Mouse (Mus musculus) brown adipose tissue, adult 24 weeks (tissue): ENCODE results near the gene Cuedc1. TPM values are rescaled to one million over a fixed set of nuclear protein-coding genes. Genes with fewer than 3 reads are reported as not detected.

Experiments used
- H3K27ac ChIP-seq: fragments of 200-500 bp; replicated peaks from 2 replicates; pipeline ENCODE4 v1.5.1; 2012; ENCODE audit warnings: low read depth, mild to moderate bottlenecking, low read length
- H3K4me1 ChIP-seq: fragments of 200-500 bp; 2 replicates; pipeline ENCODE4 v1.6.1; 2012; ENCODE audit warnings: low read length, mixed read lengths; ENCODE audit not compliant: control insufficient read depth, insufficient read depth, insufficient read length
- H3K4me3 ChIP-seq: fragments of 200-500 bp; 2 replicates; pipeline ENCODE4 v1.5.1; 2012; ENCODE audit warnings: low read depth, mild to moderate bottlenecking, low read length, moderate library complexity; ENCODE audit not compliant: insufficient read depth
- polyA plus RNA-seq: library from polyadenylated mRNA; stranded (reverse); fragments of >200 nt; gene quantifications from 2 replicates; pipeline ENCODE4 v1.2.4, GENCODE M21; 2012; ENCODE audit not compliant: missing spikeins, insufficient read depth, insufficient read length

The Cuedc1 gene
- polyA plus RNA-seq, 1 experiment = 7.3 TPM

GRCm38 (mm10) chr11:88118817-88119642, 21.2 kb downstream of the Cuedc1 start:
- Histone ChIP-seq H3K4me1 (peaks cover 51% of the 10 kb centered on the region), H3K4me3 (no peak overlapping the region), H3K27ac (peak overlapping the region; percentile 99)

DNA sequence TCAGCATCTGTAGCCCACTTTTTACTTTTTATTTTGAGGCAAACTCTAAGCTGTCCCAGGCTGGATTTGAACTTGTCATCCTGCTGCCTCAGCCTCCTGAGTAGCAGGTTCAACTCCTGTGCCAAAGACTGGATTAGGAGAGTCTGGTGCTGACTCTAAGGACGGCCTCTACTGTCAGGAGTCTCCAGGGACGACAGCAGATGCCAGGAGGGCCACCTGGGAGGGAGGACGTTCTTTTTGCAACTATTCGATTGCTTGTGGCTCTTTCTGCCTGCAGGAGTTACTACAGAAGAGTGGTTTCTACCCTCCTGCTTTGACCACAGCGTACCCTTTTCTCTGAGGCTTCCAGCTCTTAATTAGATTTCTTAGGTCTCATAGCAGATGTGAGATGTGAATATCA, 24.7 kb downstream of the Cuedc1 start:
- no peak overlapping the region for H3K27ac ChIP-seq
- no peak overlapping the region for H3K4me3 ChIP-seq
- peaks cover 18% of the 10 kb centered on the region for H3K4me1 ChIP-seq

DNA sequence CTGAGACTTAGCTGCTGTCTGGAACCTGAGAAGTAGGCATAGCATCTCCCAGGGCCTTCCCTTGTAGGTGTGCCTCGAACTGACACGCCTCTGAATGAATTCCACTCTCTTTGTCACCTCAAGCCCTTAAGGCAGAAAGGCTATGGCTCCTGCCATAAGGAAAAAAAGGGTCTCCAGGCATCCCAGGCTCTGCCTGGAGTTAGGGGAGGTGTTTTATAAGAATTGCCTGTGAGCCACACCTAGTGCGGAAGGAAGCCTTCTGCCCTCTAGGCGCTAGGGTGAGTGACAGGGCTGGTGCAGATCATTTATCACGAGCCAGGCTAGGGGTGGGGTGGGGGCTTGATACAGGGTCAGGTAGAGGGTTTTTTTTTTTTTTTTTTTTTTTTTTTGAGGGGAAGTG, 25.2 kb downstream of the Cuedc1 start:
- no peak overlapping the region for H3K27ac ChIP-seq
- H3K4me1 ChIP-seq = peaks cover 15% of the 10 kb centered on the region
- no peak overlapping the region for H3K4me3 ChIP-seq

- H3K27ac ChIP-seq = no peak overlapping the region
- peaks cover 14% of the 10 kb centered on the region for H3K4me1 ChIP-seq
Measured at GRCm38 (mm10) chr11:88123731-88124130, 25.9 kb downstream of the Cuedc1 start.

GRCm38 (mm10) chr11:88125483-88125882, 27.6 kb downstream of the Cuedc1 start:
- Histone ChIP-seq H3K27ac (no peak overlapping the region), H3K4me3 (no peak overlapping the region), H3K4me1 (peaks cover 8% of the 10 kb centered on the region)

More at GRCm38 (mm10) chr11:88123731-88124130, 25.9 kb downstream of the Cuedc1 start:
- no peak overlapping the region for H3K4me3 ChIP-seq

DNA sequence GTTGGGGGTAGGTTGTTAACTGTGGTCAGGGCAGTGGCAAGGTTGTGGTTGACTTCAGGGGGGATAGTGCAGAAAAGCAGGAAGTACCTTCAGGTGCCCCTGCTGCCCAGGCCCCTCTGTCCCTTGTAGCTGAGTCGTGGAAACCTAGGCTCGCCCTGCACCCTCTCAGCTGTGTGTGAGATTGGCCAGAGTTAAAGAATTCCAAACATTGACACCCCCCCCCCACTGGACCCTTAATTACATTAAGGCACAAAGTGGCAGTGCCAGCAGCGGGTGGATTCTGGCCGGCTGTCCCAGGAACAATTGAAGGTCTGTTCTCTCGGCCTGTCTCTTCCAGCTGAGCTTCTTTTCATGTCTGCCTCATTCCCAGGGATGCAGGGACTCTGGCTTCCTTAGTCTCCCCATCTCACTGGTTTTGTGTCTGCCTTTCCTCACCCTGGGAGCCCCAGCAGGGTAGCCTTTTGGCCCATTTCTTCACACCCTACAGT, 28.5 kb downstream of the Cuedc1 start:
- Histone ChIP-seq H3K4me1 (peaks cover 11% of the 10 kb centered on the region), H3K4me3 (no peak overlapping the region), H3K27ac (no peak overlapping the region)

GRCm38 (mm10) chr11:88128461-88128860, 30.6 kb downstream of the Cuedc1 start:
- no peak overlapping the region for H3K4me3 ChIP-seq
- no peak overlapping the region for H3K27ac ChIP-seq
- H3K4me1 ChIP-seq = peaks cover 25% of the 10 kb centered on the region

GRCm38 (mm10) chr11:88129281-88129680, 31.4 kb downstream of the Cuedc1 start:
- H3K4me3 ChIP-seq = no peak overlapping the region
- peaks cover 25% of the 10 kb centered on the region for H3K4me1 ChIP-seq
- H3K27ac ChIP-seq = no peak overlapping the region

GRCm38 (mm10) chr11:88129935-88130334, 32.1 kb downstream of the Cuedc1 start:
- no peak overlapping the region for H3K4me3 ChIP-seq
- H3K27ac ChIP-seq = no peak overlapping the region
- H3K4me1 ChIP-seq = peaks cover 25% of the 10 kb centered on the region

DNA sequence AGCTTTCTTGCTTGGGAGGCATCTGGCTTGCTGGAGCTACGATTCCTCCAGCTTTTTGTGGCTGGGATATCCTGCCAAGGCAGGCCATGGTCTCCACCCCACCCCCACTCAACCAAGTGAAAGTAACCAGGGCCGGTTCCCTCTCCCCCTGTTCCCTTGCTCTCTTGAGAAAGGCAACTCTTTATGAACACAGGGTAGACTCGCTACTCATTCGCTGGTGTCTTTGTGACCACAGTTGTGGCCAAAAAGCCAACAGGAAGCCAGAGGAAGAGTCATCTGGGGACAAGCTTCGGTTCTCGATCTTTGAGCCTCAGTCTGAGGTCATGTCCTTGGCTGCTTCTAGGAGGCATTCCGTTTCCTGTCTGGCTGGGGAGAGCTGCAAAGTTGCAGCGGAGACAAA, 34.0 kb downstream of the Cuedc1 start:
- Histone ChIP-seq H3K4me3 (peak overlapping the region; percentile 19), H3K27ac (peak overlapping the region; percentile 90), H3K4me1 (peaks cover 25% of the 10 kb centered on the region)

- Histone ChIP-seq H3K4me3 (no peak overlapping the region), H3K4me1 (peaks cover 38% of the 10 kb centered on the region), H3K27ac (no peak overlapping the region)
Measured at GRCm38 (mm10) chr11:88135218-88135617, 37.4 kb downstream of the Cuedc1 start.

- H3K4me1 ChIP-seq = peaks cover 38% of the 10 kb centered on the region
- no peak overlapping the region for H3K4me3 ChIP-seq
- H3K27ac ChIP-seq = no peak overlapping the region
Measured at GRCm38 (mm10) chr11:88137814-88138425, 40.1 kb downstream of the Cuedc1 start.

GRCm38 (mm10) chr11:88139256-88139861, 41.5 kb downstream of the Cuedc1 start:
- Histone ChIP-seq H3K4me3 (no peak overlapping the region), H3K27ac (peak overlapping the region; percentile 18; the same call in 1 of the 2 replicates)

GRCm38 (mm10) chr11:88140066-88141060, 42.5 kb downstream of the Cuedc1 start:
- Histone ChIP-seq H3K27ac (peak overlapping the region; percentile 91), H3K4me1 (peaks cover 37% of the 10 kb centered on the region), H3K4me3 (no peak overlapping the region)

More at GRCm38 (mm10) chr11:88139256-88139861, 41.5 kb downstream of the Cuedc1 start:
- H3K4me1 ChIP-seq = peaks cover 34% of the 10 kb centered on the region
